Mouse (Mus musculus): ENCODE data around the gene Itga10. TPM values are rescaled to one million over a fixed set of nuclear protein-coding genes. Genes with fewer than 3 reads are reported as not detected.
"Not testable (repeated sequence)": the region's sequence is repeated elsewhere in the genome, so short reads cannot be mapped to it uniquely, and the experiment has no call there.

Itga10 gene
- total RNA-seq, 2 experiments from 2014 or later, result 2.3 to 3.1 TPM

DNA sequence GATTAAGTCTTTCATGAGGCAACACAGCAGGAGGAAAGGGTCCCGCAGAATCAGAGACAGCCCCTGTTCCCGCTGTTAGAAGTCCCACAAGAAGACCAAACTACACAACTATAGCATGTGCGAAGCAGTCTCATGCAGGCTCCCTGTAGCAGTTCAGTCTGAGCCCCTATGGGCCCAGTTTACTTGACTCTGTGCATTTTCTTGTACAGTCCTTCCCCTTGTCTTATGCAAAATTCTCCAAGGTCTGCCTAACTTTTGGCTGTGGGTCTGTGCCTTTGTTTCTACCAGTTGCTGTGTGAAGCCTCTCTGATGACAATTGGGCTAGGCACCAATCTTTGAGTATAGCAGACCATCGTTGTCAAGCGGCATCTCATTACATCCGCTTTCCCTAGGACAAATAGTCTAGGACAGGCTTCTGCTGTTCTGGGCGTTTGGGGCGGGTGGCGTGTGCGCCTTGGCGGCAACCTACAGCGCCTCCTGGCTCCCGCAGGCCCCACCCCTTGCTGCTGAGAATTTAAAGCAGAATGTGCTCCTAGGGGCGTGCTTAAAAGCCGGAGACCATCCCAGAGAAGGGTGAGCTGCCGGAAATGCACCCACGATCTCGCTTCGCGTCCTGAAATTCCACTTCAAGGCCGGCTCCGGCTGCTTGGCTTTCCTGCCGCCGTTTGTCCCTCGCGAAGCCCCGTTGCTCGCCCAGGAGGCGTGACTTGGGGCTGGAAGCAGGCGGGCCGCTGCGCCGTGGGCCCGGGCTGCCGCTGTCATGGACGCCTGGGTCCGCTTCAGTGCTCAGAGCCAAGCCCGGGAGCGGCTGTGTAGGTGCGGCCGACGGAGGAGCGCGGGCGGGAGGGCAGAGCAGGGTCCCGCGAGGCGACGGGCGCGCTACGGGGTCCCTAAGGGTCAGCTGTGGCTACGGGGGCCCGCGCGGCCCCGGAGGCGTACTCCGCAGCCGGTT is 10.2 kb upstream of the Itga10 start, which contains the start of the genes Pex11b and Gm42957:
Pex11b (plus strand) TSS at position 449 of the 952 bp plus-strand sequence.
Gm42957 (plus strand) TSS at position 547 of the 952 bp plus-strand sequence.
- peak; percentile 84 to 93 for DNase-seq (ENCODE audit: low spot score in 2 of 2)

DNA sequence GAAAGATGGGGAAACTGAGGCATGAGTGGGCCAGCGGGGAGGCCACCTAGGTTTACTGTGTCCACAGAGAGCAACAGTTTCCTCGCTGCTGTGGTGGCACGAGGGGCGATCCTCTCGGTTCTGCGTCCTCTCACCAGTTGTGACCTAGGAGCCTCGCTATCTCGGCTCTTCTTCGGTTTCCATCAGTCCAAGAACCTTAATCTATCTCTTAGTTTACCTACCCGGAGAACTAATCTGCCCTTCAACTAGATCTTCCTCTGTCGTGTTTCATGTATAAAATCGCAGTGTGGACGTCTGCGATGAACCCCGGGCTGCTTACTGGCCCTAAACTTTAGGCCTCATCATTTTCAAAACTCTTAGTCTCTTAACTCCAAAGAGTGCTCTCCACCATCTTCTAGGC is 9.5 kb upstream of the Itga10 start:
- DNase-seq (ENCODE audit: low spot score in 2 of 2), result no peak

DNA sequence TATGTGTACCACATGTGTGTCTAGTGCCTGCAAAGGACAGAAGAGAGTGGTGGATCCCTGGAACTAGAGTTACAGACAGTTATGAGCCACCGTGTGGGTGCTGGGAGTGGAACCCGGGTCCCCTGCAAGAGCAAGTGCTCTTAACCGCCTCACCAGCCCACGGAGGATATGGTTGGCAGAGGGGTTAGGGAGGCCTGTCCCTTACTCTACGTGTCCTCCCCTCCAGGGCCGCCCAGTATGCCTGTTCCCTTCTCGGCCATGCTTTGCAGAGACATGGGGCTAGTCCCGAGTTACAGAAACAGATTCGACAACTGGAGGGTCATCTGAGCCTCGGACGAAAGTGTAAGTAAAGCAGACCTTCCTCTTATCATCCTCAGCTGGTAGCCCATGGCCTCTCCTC is 8.9 kb upstream of the Itga10 start:
- no peak for DNase-seq (ENCODE audit: low spot score in 2 of 2)

- peak in 1 of 2 experiments; percentile 70 for DNase-seq (ENCODE audit: low spot score in 2 of 2)
These were observed 6.2 kb upstream of the Itga10 start for GRCm38 (mm10) chr3:96639219-96639618.

DNA sequence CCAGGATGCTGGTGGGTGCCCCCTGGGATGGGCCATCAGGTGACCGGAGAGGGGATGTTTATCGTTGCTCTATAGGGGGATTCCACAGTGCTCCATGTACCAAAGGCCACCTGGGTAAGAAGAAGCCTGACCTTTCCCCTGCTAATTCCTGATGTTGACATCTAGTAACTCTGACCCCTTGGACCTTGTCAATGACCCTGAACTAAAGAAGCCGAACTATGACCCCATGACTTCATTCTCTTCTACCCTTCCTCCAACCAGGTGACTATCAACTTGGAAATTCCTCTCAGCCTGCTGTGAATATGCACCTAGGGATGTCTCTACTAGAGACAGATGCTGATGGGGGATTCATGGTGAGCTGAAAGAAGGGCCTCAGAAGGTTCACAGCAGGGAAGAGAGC is 2.0 kb downstream of the Itga10 start:
- no peak for DNase-seq (ENCODE audit: low spot score in 2 of 2)

DNA sequence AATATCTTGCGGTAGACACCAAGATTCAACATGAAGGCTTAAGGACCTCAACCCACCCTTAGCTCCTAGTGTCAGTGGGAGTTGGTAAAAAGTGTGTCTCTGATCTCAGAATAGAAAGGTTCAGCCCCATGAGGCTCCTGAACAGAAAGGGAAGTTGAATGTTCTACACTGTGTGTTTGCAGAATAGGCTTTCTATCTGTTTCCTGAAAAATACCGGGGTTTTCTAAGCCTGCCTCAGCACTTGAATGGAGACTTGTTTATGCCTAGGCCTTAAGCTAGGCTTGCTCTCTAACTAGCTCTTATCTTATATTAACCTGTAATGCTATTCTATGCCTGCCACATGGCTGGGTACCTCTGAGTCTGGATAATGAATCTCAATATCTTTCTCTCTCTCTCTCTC is 15.5 kb downstream of the Itga10 start:
- no peak for DNase-seq (ENCODE audit: low spot score in 2 of 2)

- DNase-seq (ENCODE audit: low spot score in 2 of 2), result no peak
These were observed 17.4 kb downstream of the Itga10 start for GRCm38 (mm10) chr3:96662731-96663316.

DNA sequence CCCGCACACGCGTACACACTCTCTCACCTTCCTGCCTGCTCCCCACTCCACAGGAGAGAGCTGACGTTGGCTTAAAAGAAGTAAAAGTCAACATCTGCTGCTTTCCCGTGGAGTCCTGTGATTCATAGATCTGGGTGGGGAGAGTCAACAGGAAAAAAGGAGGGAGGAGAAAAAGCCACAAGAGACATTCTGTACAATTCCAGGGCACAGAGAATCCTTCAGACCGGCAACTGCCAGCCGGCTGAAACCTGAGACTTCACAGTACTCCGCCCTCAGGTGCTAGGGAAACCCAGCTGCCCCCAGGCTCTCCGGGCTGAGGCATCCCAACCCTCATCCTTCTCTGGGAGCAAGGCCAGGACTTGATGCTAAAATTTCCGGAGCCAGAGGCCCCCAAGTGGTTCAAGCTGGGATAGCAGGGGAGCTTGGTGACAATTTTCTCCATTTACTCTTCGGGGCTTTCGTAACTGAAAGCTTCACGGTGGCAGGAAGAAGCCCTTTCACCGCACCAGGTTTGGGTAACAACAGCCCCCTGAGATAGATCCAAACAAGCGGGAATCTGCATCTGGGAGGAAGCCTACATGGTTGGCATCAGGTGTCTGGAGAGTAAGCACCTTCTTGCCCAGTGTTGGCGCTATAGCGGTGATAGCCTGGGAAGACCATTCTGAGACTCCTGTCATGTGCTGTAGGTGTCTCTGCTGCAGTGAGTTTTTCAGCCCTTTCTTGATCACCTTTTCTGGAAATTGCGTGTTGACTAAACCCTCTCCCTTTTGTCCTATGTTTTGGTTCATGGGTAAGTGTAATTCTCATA is 18.3 kb downstream of the Itga10 start:
- DNase-seq (ENCODE audit: low spot score in 2 of 2), result peak; percentile 83 to 94

DNA sequence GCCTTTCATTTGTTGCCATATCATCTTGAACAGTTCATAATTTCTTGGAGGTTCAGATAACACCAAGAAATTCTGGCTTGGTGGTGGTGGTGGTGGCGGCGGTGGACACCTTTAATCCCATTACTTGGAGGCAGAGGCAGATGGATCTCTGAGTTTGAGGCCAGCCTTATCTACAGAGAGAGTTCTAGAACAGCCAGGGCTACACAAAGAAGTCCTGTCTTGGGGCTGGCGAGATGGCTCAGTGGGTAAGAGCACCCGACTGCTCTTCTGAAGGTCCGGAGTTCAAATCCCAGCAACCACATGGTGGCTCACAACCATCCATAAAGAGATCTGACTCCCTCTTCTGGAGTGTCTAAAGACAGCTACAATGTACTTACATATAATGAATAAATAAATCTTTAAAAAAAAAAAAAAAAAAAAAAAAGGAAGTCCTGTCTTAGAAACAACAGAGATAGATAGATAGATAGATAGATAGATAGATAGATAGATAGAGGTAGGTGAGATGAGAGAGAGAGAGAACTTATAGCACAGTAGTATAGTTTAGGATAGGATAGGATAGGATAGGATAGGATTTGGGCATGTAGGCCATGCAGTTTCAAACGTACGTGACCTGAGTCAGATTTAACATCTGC is 20.5 kb downstream of the Itga10 start:
- DNase-seq (ENCODE audit: low spot score in 2 of 2), result not testable (repeated sequence)

DNA sequence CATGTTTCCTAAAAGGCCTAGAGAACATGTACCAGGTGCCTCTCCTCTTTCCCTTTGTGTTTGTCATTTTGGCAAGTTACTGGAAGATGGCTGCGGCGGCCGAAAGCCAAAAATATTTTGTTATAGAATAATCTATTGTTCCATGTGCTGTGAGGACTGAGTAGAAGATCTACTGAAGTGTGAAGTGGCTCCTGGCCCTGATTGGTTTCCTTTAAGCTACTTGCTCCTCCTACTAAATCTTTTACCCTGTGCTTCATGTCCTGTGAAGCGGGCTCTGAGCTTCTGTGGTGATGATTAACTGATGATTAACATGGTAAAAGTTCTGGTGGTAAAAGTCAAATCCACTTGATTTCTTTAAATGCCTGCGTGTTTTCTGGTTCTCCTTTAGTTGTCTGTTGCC is 21.5 kb downstream of the Itga10 start:
- no peak for DNase-seq (ENCODE audit: low spot score in 2 of 2)

DNA sequence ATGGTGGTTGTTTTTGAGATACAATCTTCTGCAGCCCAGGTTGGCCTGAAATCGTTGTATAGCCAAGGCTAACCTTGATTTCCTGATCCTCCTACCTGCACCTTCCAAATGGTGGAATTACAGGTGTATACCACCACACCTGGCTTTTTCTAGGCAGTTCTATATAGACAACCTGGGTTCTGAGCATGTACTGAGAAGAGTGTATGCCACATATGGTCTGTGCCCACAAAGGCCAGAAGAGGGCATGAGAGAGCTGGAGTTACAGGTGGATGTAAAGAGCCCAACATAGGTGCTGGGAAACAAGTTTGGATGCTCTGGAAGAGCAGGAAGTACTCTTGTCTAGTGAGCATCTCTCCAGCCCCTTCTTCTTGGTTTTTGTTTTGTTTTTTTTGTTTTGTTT is 21.9 kb downstream of the Itga10 start:
- no peak for DNase-seq (ENCODE audit: low spot score in 2 of 2)

- DNase-seq (ENCODE audit: low spot score in 2 of 2), result no peak
These were observed 23.2 kb downstream of the Itga10 start for GRCm38 (mm10) chr3:96668424-96669067.

- DNase-seq (ENCODE audit: low spot score in 2 of 2), result peak; percentile 50 to 70
These were observed 24.5 kb downstream of the Itga10 start, which contains the start of gene Ankrd35 for GRCm38 (mm10) chr3:96669727-96670468. TSS of gene Ankrd35 (plus strand) at chr3:96670131.

GRCm38 (mm10) chr3:96671519-96671918 is 26.1 kb downstream of the Itga10 start:
- no peak for DNase-seq (ENCODE audit: low spot score in 2 of 2)

DNA sequence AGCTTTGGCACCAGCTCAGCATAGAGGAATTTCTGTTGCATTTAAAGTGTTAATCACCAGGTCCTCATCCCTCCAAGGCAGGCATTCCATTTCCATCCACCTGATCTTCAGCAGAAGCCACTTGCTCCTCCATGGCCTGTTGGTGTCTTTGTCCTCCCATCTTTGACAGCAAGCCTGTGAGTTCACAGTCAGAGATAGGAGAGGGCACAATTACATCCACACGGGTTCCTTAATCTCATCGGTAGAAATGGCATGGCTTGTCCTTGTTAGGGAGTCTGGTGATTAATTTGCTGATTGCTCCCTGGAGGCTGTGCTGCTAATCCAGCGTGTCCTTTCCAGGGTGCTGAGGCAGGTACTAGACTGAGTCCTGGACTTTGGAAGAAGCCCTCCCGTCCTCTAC is 28.1 kb downstream of the Itga10 start:
- DNase-seq (ENCODE audit: low spot score in 2 of 2), result no peak

- DNase-seq (ENCODE audit: low spot score in 2 of 2), result no peak
These were observed 29.1 kb downstream of the Itga10 start for GRCm38 (mm10) chr3:96674442-96674841.

DNA sequence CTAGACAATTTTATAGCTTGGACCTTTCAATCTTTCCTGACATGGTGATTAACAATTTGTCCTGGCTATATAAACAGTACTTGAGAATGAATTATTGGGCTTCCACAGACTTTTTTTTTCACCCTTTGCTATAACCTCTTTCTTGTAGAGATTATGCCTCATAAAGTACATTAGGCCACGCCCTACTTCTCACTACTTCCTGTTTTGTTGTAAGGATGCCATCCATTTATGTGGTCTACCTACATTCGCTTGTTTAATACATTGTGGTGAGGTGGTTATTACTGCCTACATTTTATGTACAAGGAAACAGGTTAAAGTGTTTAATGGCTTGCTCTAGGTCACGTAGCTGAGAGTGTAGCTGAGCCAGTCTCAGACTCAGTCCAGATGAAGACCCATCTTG is 29.8 kb downstream of the Itga10 start:
- DNase-seq (ENCODE audit: low spot score in 2 of 2), result no peak

GRCm38 (mm10) chr3:96675690-96676089 is 30.3 kb downstream of the Itga10 start:
- no peak for DNase-seq (ENCODE audit: low spot score in 2 of 2)

DNA sequence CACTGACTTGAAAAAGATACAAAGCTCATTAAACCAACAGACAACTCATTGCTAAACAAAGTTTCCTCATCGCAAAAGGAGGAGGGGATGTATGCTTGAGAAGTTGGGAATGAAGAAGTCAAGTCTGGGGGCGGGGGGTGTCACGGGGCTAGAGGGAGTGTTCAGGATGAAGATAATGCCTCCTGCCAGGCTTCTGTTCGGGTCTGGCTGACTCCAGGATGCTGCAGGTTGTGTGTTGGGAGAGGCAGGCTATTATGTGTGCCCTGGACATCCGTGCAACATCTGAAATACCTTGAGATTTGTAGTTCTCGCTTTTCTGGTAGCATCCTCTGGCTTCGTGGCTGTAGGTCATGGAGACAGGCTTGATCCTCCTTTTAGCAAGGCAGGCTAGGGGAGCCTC is 33.1 kb downstream of the Itga10 start:
- no peak for DNase-seq (ENCODE audit: low spot score in 2 of 2)

Data from layer of hippocampus, adult 18-20 months (tissue).